Mouse (Mus musculus): ENCODE measurements at regions not wholly inside any gene's neighbourhood (a gene's known extent, or its start where the extent isn't known, plus 50 kb on each side); places are given as distances from the start of the nearest gene placed in this dataset.

DNA sequence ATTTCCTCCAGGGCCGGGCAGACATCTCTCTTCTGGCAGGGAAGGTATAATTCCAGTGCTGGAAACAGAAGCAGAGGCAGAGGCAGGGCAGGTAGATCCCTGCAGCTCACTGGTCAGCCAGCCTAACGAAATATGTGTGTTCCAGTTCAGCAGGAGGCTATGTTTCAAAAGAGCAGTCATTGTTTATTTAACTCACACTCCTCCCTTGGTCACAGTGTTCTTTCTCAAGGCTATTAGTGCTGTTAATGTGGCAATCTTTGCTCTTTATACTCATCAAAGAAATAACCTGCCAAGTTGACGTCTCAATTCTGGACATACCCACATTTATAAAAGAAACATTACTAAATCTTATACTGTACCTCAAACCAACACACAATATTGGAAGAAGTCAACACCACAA, 253.3 kb upstream of the Adgrl3 start:
- DNase-seq, result no peak

DNA sequence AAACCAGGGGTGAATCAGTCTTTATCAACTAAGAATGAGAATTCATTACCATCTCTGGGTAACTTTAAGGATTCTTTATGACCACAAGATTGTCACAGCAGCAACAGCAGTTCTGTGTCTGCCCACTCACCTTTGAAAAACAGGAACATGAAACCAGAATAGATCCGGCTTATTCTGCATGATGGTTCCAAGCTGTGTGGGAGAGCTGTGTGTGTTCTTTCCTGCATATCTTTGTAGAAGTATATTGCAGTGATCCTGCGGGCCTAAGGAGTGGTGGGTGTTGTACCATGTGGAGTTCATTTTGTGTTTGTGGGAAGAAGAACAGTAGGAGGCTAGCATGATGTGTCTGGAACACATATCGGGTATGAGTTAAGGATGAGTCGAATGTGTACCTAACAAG, 236.0 kb upstream of the Adgrl3 start:
- no peak for DNase-seq

DNA sequence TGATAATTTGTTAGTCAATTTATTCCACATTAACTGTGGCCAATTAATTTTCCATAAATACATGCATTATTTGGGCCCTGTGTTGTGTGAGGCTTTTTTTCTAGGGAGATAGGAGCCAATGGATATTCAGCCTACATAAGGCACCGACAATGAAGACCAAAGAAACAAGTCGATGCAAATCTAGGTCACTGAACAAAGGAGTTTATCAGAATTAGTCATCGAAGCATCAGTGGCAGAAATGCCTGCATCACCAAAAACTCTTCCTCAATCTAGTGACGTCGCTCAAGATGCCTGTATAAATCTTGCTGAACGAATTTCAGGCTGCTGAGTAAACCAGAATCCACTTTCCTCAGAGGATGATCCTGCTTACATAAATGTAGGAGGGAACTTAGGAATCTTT, 235.2 kb upstream of the Adgrl3 start:
- DNase-seq, result no peak

DNA sequence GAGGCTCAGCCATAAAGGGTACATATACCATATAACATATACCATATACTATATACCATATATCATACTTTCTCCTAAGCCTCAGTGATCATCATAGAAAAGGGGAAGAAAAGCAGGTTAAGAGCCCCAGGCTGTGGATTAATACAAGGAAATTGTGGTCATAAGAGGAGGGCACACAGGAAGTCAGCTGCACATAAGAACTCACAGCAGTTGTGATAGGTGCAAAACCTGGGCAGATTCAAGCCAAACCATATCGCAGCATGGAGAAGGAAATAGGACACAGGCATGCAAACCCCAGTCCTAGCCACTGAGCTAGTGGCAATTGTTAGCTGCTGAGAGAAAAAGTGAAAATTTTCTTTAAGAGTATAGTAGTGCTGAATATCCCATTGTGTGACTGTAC, 228.3 kb upstream of the Adgrl3 start:
- DNase-seq, result no peak

DNA sequence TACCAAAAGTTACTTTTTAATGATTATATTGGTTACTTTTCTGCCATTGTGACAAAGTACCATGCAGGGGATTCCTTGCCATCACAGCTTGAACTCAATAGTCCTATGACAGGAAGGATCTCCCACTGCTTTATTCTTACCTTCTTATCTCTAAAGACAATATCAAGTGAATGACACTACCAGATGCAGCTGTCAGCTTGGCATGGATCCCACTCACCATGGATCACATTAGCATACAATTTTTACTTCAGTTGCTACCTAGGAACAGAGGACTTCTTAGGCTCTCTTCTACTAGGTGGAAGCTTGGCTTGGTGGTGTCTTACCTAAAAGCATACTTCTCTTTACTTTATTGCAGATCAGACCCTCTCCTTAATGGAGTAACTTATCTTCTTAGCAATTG, 220.2 kb upstream of the Adgrl3 start:
- DNase-seq, result no peak

DNA sequence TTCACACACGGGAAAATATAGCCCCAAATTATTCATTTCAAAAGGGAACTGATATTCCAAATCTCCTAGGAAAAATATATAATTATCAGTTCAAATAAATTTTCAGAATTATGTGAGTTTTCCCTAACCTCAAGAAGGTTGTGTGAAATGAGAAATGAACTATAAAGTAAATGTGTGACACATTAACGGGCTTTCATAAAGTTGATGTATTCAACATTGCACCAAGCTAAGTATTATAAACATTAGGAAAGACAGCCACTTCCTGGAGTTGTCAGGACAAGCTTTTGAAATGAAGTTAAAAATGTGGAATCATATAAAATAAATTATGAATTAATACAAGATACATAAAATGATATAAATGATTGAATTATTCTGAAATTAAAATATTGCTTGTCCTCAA, 207.0 kb upstream of the Adgrl3 start:
- no peak for DNase-seq

DNA sequence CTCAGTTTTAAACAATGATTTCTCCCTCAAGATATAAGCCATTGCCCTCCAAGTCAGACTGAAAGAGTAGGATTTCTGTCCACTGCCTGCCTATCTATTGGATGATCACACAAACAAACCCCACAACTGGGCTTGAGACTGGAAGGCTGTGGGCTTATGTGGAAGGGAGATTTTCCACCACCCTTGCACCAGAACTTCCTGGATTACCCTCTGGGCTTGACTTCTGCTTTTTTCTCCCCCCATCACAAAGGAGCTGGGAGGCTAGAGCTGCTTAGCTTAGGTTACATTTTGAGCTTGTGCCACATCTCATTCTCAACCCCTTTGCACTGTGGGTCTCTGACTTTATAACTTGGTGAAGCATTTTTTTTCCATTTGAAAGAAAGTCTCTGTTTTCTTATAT, 200.7 kb upstream of the Adgrl3 start:
- DNase-seq, result no peak

DNA sequence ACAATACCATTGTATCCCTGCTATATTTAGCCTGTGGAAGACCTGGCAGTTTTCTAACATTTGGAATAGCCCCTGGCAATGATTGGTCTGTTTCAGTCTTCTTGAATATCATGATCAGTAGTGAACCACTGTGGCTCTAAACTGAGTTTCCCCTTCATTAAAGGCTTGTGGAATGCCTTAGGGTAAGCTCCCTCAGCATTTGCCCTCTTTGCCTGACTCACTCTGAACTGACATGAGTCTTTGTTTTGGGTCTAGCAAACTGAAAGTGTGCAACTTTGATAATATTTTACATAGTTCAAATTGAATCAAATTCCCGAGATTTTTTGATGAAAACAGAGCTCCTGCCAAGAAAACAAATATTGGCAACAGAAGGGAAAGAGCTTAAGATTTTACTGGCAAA, 177.4 kb upstream of the Adgrl3 start:
- no peak for DNase-seq

DNA sequence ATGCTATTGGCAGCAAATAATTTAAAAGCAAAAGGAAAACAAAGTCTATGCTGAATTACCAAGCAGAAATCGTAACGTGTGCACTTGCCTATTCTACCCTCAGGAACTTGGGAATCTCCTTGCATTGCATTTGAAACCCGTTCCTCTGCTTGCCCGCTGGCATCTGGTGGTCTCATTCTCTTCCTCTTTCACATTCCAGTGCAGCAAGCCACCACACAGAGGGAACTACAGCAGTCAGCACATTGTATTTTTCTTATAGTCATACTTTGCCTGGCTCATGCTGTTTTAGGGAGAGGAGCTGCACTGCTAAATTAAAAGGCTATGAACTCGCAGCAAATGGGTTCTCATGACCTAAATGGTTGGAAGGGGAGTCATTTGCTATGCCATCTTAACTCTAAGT, 164.9 kb upstream of the Adgrl3 start:
- no peak for DNase-seq

DNA sequence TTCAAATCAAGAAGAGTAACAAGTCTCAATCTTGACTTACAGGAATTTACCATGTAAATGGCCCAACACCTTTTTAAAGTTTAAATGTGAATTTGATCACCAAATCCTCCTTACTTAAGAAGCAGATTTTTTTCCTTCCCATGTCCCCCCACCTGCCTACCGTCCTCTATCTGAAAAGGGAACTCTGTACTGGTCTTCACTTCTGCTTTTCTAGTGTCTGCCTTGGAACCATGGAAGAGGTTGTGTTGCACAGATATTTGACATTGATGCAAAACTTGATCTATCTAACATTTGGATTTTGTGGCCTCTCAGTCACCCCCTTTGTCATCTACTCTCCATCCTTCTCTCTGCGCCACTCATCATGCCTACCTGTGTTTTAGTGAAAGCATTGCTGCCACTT, 143.3 kb upstream of the Adgrl3 start:
- DNase-seq, result no peak

DNA sequence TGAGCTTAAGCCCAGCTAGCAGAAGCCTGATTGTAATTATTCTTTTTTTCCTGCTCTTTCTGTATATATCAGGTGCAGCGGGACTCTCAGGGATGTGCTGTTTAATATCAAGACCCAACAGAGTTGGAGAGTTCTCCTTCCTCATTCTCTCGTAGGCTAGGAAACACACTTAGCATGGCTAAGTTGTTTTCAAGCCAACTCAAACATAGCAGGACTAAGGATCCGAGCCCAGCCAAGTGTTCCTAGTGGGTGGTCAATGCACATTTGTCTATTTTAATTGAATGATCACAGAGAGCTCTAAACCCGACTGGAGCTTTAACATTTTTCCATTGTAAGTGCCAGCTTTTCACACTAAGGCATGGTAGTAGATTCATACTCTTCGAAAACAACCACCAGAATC, 121.7 kb upstream of the Adgrl3 start:
- no peak for DNase-seq

DNA sequence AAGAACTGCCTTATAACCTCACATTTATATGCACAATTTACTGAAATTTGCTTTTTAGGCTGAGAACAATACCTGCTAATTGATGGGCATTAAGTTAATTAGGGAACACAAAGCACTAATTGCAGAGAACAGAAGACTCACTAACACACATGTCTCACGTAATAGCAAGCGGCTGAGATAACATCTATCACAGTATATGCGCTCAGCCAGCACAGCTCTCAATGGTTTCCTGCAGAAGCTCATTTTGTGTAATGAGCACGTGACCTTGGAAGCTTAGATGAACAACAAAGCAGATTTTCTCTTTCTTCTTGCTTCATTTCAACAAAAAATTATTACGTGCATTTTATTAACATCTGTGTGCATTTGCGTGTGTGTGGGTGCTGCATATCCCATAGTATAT, 111.2 kb upstream of the Adgrl3 start:
- DNase-seq, result no peak

DNA sequence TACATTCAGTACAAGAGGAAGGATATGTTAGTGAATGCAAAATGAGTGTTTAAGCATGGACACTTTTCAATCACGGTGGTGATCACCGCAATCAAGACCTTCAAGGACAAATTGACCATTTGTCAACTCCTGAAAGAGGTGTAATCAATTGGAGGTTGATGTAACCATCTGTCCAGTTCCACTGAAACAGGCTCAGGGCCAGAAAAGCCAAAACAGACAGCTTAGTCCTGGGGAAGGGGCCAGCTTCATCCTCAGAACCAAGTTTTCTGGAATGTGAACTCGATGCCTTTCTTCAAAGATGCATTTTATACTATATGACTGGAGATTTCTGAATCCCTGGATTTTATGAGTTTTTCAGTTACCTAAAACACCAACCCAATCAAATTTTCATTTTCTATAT, 81.1 kb upstream of the Adgrl3 start:
- DNase-seq, result no peak

DNA sequence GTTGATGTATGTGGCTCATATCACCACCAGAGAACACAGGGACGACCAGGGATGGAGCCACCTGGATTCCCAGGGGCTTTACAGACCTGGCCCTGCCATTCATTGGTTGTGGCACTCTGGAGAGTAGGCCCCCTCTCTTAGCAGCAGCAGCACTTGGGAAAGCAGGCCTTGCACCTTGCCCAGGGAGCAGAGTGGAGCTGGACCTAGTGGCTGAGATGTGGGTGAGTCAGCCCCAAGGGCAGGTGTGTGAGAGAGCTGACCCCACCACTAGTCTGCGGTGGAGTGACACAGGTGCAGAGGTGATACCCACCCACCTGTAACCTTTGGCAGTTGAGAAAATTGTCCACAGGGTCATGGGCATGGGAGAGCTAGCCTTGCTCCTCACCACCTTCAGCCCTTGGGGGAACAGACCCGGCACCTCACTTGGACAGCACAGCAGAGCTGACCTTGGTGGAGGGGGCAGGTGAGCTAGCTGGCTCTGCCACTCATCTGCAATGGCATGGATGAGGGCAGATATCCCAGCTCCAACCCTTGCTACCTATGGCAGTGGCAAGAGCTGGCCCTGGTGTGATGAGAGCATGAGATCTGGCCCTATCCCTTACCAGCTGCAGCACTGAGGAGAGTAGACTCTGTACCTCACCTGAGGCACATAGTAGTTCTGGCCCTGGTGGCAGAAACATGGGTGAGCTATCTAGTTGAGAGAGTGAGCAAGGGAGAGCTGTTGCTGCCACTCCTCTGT, 67.9 kb upstream of the Adgrl3 start:
- no peak for DNase-seq

DNA sequence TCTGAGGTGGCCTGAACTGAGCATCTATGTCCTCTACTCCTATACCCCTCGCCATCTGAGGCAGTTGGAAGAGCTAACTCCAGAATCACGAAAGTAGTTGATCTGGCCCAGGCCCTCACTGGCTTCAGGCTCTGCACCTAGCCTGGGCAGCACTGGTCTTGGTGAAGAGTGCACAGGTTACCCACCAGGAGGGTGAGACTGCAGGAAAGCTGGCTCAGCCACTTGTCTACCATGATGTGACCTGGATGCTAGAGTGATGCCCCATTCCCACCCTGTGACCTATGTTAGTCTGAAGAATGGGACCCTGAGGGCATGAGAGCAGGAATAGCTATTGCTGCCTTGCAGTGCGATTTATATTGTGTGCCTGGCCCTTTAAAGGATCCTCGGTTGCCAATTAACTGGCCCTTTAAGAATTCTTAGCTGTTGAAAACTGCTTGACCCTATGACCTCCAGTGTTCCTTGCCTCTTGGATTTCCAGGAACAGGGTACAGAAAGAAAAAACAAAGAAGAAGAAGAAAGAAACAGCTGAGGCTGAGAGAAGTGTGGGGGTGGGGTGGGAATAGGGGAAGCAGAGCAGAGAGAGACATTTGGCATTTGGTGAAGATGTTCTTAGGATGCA, 67.2 kb upstream of the Adgrl3 start:
- peak in 1 of 2 experiments; percentile 19 for DNase-seq

All from kidney, postnatal 36 days (tissue).